Mouse (Mus musculus) erythroblast, embryonic 14.5 days (primary cell): ENCODE results near the gene St8sia2.

ENCODE experiments used
- GATA1 ChIP-seq: IDR thresholded peaks from 2 replicates; pipeline ENCODE4 v1.6.1; 2012; ENCODE audit warnings: low read length, inconsistent platforms, mixed read lengths
- TAL1 ChIP-seq: IDR thresholded peaks from 3 replicates; pipeline ENCODE4 v1.6.1; 2012; ENCODE audit warnings: low read length, inconsistent platforms, mixed read lengths

GRCm38 (mm10) chr7:73953131-73953530 lies 60.4 kb downstream of the St8sia2 start:
- TF ChIP-seq GATA1 (no peak), TAL1 (no peak)
